Mouse (Mus musculus) cortical plate, adult 2 months (tissue): ENCODE results near the gene Lhx5. TPM values are rescaled to one million over a fixed set of nuclear protein-coding genes. Genes with fewer than 3 reads are reported as not detected.

Experiments used
- H3K27ac ChIP-seq: fragments of 200-500 bp; 2 replicates; pipeline ENCODE4 v1.5.1; 2012; ENCODE audit warnings: low read length, control low read depth, inconsistent platforms; ENCODE audit not compliant: insufficient read depth
- H3K4me1 ChIP-seq: fragments of 200-500 bp; 2 replicates; pipeline ENCODE4 v1.6.1; 2011; ENCODE audit warnings: low read length; ENCODE audit not compliant: control insufficient read depth, insufficient read depth
- H3K4me3 ChIP-seq: fragments of 200-500 bp; 2 replicates; pipeline ENCODE4 v1.5.1; 2011; ENCODE audit warnings: mild to moderate bottlenecking, low read length, control low read depth; ENCODE audit not compliant: insufficient read depth
- CTCF ChIP-seq: fragments of 200-500 bp; IDR thresholded peaks from 2 replicates; pipeline ENCODE4 v1.5.1; 2011; ENCODE audit warnings: mild to moderate bottlenecking, control low read depth, low read length; ENCODE audit not compliant: insufficient read depth; ENCODE audit errors: extremely low read depth
- POLR2A ChIP-seq: fragments of 200-500 bp; IDR thresholded peaks from 2 replicates; pipeline ENCODE4 v1.6.1; 2011; ENCODE audit warnings: mild to moderate bottlenecking, low read length, control low read depth; ENCODE audit not compliant: insufficient read depth; ENCODE audit errors: extremely low read depth
- polyA plus RNA-seq: library from polyadenylated mRNA; depleted of rRNA; stranded (reverse); fragments of >200 nt; gene quantifications from 2 replicates; pipeline ENCODE4 v1.2.3, GENCODE M21; 2012; rRNA removed

Gene Lhx5
- polyA plus RNA-seq, 1 experiment = not detected

DNA sequence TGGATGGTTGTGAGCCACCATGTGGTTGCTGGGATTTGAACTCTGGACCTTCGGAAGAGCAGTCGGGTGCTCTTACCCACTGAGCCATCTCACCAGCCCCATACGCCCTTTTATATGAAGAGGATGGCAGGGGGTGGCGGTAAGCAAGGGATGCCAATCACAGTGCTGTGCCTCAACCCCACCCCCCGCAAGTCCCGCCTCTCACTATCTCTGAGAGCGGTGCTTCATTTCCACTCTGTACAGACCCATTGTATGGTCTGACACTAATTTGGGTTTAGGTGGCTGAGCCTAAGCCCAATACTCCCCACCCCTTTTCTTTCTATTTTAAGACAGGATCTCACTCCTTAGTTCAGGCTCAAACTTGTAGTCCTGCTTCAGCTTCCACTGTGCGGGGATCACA is 44.4 kb downstream of the Lhx5 start:
- H3K27ac ChIP-seq = no peak overlapping the region
- no peak overlapping the region for H3K4me3 ChIP-seq
- no peaks in the 10 kb centered on the region for H3K4me1 ChIP-seq
- no peak for TF ChIP-seq CTCF
- no peak for TF ChIP-seq POLR2A

DNA sequence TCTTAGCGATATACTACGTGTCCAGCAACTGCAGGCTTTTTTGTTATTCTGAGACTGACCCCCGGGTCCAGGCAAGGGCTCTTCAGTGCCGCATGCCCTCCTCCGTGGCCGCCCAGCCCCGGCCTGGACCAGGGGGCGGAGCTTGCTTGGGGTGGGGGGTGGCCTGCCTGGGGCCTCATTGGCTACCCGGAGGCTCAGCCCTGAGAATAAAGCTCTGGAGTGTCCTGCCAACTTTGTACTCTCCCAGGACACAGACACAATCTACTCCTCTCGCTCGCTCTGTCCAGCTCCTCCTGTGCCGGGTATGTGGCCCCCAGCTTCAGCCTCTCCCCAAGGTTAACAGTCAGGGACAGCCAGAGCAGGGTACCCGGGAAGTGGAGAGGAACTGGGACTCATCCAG is 44.8 kb downstream of the Lhx5 start, which contains the start of gene Sds:
Gene Sds, plus strand, starts transcription at position 231 of the 400 bp plus-strand sequence.
- TF ChIP-seq POLR2A (no peak), CTCF (no peak)
- Histone ChIP-seq H3K4me3 (no peak within 1 kb of the TSS), H3K27ac (no peak within 1 kb of the TSS), H3K4me1 (no peaks in the 10 kb centered on the region)

DNA sequence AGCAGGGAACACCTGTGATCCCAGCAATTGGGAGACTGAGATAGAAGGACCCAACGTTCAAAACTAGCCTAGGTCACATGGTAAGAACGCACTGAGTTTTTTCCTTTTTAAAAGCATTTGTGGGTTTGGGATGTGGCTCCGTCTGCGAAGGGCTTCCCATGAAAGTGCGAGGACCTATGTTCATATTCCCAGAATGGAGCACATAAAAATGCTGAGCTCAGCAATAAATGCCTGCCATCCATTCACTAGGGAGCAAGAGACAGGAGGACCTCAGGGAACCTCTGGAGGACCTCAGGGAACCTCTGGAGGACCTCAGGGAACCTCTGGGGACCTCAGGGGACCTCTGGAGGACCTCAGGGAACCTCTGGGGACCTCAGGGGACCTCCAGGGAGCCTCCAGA is 46.5 kb downstream of the Lhx5 start:
- H3K4me1 ChIP-seq = no peaks in the 10 kb centered on the region
- TF ChIP-seq POLR2A = no peak
- no peak for TF ChIP-seq CTCF

DNA sequence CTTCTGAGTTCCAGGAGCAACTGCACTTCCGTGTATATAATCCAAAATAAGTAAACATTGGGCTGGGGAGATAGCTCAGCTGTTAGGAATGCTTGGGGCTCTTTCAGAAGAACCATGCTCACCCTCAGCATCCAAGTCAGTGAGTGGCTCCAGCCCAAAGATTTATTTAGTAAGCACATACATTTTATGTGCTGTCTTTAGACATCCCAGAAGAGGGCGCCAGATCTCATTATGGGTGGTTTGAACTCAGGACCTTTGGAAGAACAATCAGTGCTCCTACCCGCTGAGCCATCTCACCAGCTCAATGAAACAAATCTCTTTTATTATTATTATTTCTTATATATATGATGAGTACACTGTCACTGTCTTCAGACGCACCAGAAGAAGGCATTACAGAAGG is 48.0 kb downstream of the Lhx5 start:
- H3K4me1 ChIP-seq = no peaks in the 10 kb centered on the region
- H3K4me3 ChIP-seq = no peak overlapping the region
- TF ChIP-seq POLR2A (no peak), CTCF (no peak)
- no peak overlapping the region for H3K27ac ChIP-seq

More for the DNA sequence above, 46.5 kb downstream of the Lhx5 start:
- Histone ChIP-seq H3K4me3 (no peak overlapping the region), H3K27ac (no peak overlapping the region)

DNA sequence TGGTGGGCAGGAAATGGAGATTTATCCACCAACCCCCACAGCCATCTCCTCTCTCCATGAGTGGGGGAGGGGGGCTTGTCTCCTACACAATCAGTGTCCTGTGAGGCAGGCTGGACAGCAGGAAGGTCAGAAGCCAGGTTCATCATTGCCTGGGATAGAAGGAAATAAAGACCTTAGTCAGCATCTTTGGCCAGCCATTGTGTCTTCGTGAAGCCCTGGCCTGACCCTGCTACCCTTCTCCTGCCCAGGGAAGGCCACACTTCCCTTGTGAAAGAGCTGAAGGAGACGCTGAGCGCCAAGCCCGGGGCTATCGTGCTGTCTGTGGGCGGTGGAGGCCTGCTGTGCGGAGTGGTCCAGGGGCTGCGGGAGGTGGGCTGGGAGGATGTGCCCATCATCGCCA is 49.7 kb downstream of the Lhx5 start:
- Histone ChIP-seq H3K27ac (no peak overlapping the region), H3K4me1 (no peaks in the 10 kb centered on the region), H3K4me3 (no peak overlapping the region)
- TF ChIP-seq POLR2A (no peak), CTCF (no peak)

DNA sequence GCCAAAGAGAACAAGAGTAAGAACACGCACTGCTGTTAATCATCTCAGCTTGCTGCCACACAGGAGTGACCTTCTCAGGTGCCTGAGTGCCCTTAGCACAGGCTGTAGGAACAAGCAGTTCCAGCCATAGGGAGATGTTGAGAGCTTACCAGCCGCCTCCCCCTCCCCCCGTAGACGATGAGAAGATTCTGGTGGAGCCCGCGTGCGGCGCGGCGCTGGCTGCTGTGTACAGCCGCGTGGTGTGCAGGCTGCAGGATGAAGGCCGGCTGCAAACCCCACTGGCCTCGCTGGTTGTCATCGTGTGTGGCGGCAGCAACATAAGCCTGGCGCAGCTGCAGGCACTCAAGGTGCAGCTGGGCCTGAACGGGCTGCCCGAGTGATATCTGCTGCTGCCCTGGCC is 51.9 kb downstream of the Lhx5 start:
- Histone ChIP-seq H3K27ac (no peak overlapping the region), H3K4me3 (no peak overlapping the region), H3K4me1 (no peaks in the 10 kb centered on the region)
- TF ChIP-seq POLR2A (no peak), CTCF (no peak)

DNA sequence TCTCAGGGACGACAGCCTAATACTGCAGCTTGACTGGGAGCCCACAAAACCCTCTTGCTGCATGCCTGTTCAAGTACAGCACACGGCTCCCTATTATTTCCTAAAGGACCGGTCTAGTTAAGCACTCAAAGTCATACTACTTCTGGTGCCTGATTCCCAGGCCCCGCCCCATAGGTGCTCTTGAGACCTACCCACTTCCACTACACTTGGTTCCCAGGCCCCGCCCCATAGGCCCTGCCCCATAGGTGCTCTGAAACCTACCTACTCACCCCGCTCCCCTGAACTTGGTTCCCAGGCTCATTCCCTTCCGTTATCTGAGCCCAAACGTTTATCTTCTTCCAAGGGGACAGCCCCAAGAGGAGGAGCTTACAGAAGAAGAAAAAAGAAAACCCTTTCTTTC is 56.3 kb downstream of the Lhx5 start:
- no peak for TF ChIP-seq POLR2A
- TF ChIP-seq CTCF = no peak

DNA sequence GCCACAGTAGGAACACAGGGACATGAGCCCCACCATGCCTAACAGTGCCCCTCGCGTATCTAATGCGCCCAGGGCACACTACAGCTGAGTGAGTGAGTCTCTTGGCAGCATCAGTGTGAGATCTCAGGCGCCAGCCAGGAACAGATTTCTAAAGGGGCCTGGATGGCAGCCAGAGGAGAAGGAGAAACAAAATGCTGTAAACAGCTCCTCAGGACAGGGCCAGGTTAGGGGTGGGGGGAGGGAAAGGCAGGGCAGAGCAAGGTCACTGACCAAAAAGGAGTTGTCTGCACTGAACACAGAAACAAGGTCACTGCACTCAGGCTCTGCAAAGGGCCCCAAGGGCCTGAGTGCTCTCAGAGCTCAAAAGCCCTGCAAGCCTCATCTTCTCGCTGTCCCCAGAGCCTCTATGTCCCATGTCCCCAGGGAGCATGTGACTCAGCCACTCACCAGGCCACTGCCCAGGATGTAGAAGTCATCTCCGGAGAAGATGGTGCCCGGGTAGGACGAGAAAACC is 59.2 kb downstream of the Lhx5 start:
- Histone ChIP-seq H3K27ac (0 out of 2 replicates have a peak overlapping the region, but pooled peaks have one; percentile 12), H3K4me3 (no peak overlapping the region), H3K4me1 (peaks cover 3% of the 10 kb centered on the region; the same call in 1 of the 2 replicates)
- TF ChIP-seq CTCF = no peak
- no peak for TF ChIP-seq POLR2A

More for the DNA sequence above, 56.3 kb downstream of the Lhx5 start:
- Histone ChIP-seq H3K4me1 (no peaks in the 10 kb centered on the region), H3K4me3 (no peak overlapping the region), H3K27ac (no peak overlapping the region)

Other genes starting within 250 kb of the Lhx5 start
- gene Sdsl, start 41.1 kb downstream of the Lhx5 start, polyA plus RNA-seq = 8.1 and 8.2 TPM in 2 replicates
- 0.21 and 0.64 TPM in 2 replicates for gene Sds, start 44.8 kb downstream of the Lhx5 start, polyA plus RNA-seq
- 53.3 and 54.7 TPM in 2 replicates for gene Plbd2, start 71.9 kb downstream of the Lhx5 start, polyA plus RNA-seq
- gene Slc8b1, start 79.5 kb downstream of the Lhx5 start, polyA plus RNA-seq = 6.3 and 6.6 TPM in 2 replicates
- gene Tpcn1, start 157.0 kb downstream of the Lhx5 start, polyA plus RNA-seq = 37.9 and 40.0 TPM in 2 replicates
- gene Iqcd, start 157.3 kb downstream of the Lhx5 start, polyA plus RNA-seq = 1.5 and 2.5 TPM in 2 replicates
- 39.6 and 40.8 TPM in 2 replicates for gene Rita1, start 180.9 kb downstream of the Lhx5 start, polyA plus RNA-seq
- 30.3 and 31.0 TPM in 2 replicates for gene Ddx54, start 181.0 kb downstream of the Lhx5 start, polyA plus RNA-seq
- gene Cfap73, start 202.5 kb downstream of the Lhx5 start, polyA plus RNA-seq = 0.10 and 0.19 TPM in 2 replicates
- gene Rasal1, start 217.1 kb downstream of the Lhx5 start, polyA plus RNA-seq = 88.7 and 99.4 TPM in 2 replicates